Mouse (Mus musculus) midbrain, embryonic 12.5 days (tissue): ENCODE measurements around the gene H60b. TPM values are rescaled to one million over a fixed set of nuclear protein-coding genes. Genes with fewer than 3 reads are reported as not detected.
"Not testable (repeated sequence)": the region's sequence is repeated elsewhere in the genome, so short reads cannot be mapped to it uniquely, and the experiment has no call there.

Experiments used
- ATAC-seq: fragments of 200-750 bp; cut with Nextera tagmentation; 2 replicates; pipeline ENCODE4 v1.8.0; 2017; ENCODE audit warnings: low read depth, moderate TSS enrichment, moderate library complexity; ENCODE audit not compliant: low FRiP score
- H3K27ac ChIP-seq: fragments of 300-500 bp; sonication (generic); replicated peaks from 2 replicates; pipeline ENCODE4 v1.5.1; 2016; ENCODE audit warnings: mild to moderate bottlenecking
- H3K27me3 ChIP-seq: fragments of 300-500 bp; sonication (generic); 2 replicates; pipeline ENCODE4 v1.6.1; 2016; ENCODE audit warnings: mild to moderate bottlenecking
- H3K36me3 ChIP-seq: fragments of 300-500 bp; sonication (generic); 2 replicates; pipeline ENCODE4 v1.6.1; 2016
- H3K4me1 ChIP-seq: fragments of 300-500 bp; sonication (generic); 2 replicates; pipeline ENCODE4 v1.6.1; 2016
- H3K4me2 ChIP-seq: fragments of 300-500 bp; sonication (generic); replicated peaks from 2 replicates; pipeline ENCODE4 v1.6.1; 2016; ENCODE audit warnings: mild to moderate bottlenecking, moderate library complexity
- H3K4me3 ChIP-seq: fragments of 300-500 bp; sonication (generic); 2 replicates; pipeline ENCODE4 v1.5.1; 2016; ENCODE audit warnings: mild to moderate bottlenecking
- H3K9ac ChIP-seq: fragments of 300-500 bp; sonication (generic); replicated peaks from 2 replicates; pipeline ENCODE4 v1.6.1; 2016; ENCODE audit warnings: mild to moderate bottlenecking, moderate library complexity
- H3K9me3 ChIP-seq: fragments of 300-500 bp; sonication (generic); 2 replicates; pipeline ENCODE4 v1.6.1; 2016; ENCODE audit warnings: mild to moderate bottlenecking
- WGBS: fragments of 180-500 bp; shearing (Covaris S2); methylation state at CpG from one replicate; pipeline ENCODE4 v1.1.7; 2016; 5-methylcytosine and 5-hydroxymethylcytosine counted together
- polyA plus RNA-seq: library from polyadenylated mRNA; unstranded; fragments of >200 nt; fragmentation: Nextera tagmentation; extraction: Ambion mirVana; gene quantifications from 2 replicates; pipeline ENCODE4 v1.2.1, GENCODE M21; 2016

The H60b gene
- polyA plus RNA-seq, 1 experiment from 2014 or later, result 1.9 TPM

- not testable (repeated sequence) for H3K36me3 ChIP-seq, H3K9ac ChIP-seq, H3K4me1 ChIP-seq, H3K9me3 ChIP-seq, H3K27ac ChIP-seq, H3K27me3 ChIP-seq
- H3K4me2 ChIP-seq, result peak overlapping the region; percentile 34
- 0 out of 2 replicates have a peak, but pooled peaks have one; percentile 6 for ATAC-seq
- WGBS, result 57% methylated on average over 4 of the region's 5 CpGs
- H3K4me3 ChIP-seq, result 0 out of 2 replicates have a peak overlapping the region, but pooled peaks have one; percentile 13
Observed at GRCm38 (mm10) chr10:22172431-22173334, 14.3 kb downstream of the H60b start.

DNA sequence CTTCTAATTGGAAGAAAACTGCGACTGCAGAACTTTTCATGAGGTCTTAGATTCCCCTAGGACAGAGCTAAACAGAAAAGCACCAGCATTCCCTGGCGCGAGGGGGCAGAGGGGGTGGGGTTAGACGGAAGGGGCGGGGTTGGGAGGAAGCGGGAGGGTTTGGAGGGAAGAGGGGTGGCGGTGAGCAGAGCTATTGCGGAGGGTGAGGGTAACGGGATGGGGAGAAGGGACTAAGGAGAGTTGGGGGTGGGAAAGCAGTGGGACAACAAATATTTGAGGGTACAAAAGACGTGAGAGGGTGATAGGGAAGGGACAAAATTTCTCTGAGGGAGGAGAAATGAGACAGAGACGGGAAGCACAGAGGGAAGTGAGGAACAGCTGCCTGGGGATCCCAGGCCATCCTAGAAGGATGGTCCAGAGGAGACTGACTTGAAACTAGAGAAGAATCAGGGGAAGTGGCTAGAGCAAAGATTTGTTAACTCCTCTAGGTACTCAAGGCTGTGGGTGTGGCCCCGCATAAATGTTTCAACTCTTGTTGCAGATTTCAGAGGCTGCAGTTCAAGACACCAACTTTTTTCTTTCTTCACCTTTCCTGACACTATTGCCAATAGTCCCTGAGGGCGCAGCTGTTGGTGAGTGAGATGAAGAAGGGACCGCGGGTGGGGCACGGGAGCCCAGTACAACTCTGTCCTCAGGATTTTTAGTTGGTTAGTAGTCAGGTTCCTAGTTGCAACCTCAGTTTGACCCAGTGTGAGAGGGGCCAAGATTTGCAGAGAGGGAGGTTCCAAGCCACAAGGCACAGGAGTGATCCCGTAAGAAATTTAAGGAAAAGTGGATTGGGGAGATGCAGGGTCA lies 15.2 kb downstream of the H60b start:
- 17% methylated on average over 11 of the region's 17 CpGs for WGBS
- H3K9me3 ChIP-seq, H3K4me1 ChIP-seq, H3K36me3 ChIP-seq, H3K9ac ChIP-seq, H3K27ac ChIP-seq, H3K27me3 ChIP-seq: not testable (repeated sequence)
- Histone ChIP-seq H3K4me3 (0 out of 2 replicates have a peak overlapping the region, but pooled peaks have one; percentile 13), H3K4me2 (peak overlapping the region; percentile 34)
- ATAC-seq, result peak; percentile 81

DNA sequence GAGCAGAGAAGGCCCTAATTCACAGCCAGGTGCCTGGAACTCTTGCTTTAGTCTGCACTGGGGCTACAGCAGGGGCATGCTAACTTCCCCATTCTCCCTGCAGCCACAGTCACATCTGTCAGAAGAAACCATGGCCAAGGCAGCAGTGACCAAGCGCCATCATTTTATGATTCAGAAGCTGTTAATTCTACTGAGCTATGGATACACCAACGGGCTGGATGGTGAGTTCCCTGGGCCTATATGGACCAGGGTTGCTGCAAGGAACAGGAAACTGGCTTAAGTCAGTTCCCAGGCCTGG lies 15.8 kb downstream of the H60b start:
- not testable (repeated sequence) for H3K4me3 ChIP-seq

GRCm38 (mm10) chr10:22176515-22176914 lies 18.1 kb downstream of the H60b start:
- 94% methylated on average over 2 of the region's 2 CpGs for WGBS

More for the DNA sequence above, 15.8 kb downstream of the H60b start:
- not testable (repeated sequence) for H3K27me3 ChIP-seq, ATAC-seq, H3K27ac ChIP-seq, H3K4me1 ChIP-seq, H3K9me3 ChIP-seq, H3K4me2 ChIP-seq, H3K36me3 ChIP-seq, H3K9ac ChIP-seq
- 90% methylated on average over 2 of the region's 2 CpGs for WGBS

DNA sequence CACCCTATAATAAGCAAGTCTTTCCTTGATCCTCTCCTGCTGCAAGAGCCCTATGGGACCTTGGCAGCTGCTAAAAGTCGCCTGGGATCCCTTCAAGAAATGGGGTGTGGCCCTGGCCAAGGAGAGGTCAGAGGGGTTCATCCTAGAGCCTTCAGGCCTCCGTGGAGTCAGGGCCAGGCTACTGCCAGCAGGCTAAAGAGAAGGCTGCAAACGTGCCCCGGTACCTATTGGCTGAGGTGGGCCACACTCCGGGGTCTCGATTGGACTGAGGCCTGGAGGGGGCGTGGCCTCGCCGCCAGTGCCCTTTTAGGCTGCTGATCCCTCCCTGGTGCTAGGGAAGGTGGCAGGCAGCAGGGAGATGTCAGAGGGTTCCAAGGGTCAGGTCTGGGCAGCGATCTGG lies 32.6 kb downstream of the H60b start:
- H3K4me1 ChIP-seq, H3K36me3 ChIP-seq, H3K27ac ChIP-seq, H3K27me3 ChIP-seq, H3K9me3 ChIP-seq, H3K9ac ChIP-seq, H3K4me3 ChIP-seq: not testable (repeated sequence)
- 7% methylated on average over 9 of the region's 10 CpGs for WGBS
- ATAC-seq, result peak; percentile 80
- peak overlapping the region; percentile 30 for H3K4me2 ChIP-seq

More at GRCm38 (mm10) chr10:22176515-22176914, 18.1 kb downstream of the H60b start:
- H3K27me3 ChIP-seq, H3K27ac ChIP-seq, H3K4me3 ChIP-seq, H3K9ac ChIP-seq, H3K4me2 ChIP-seq, H3K9me3 ChIP-seq, H3K36me3 ChIP-seq, ATAC-seq, H3K4me1 ChIP-seq: not testable (repeated sequence)

GRCm38 (mm10) chr10:22201352-22201751 lies 43.0 kb downstream of the H60b start:
- H3K27me3 ChIP-seq, H3K27ac ChIP-seq, H3K4me3 ChIP-seq, ATAC-seq, H3K36me3 ChIP-seq, H3K9ac ChIP-seq, H3K4me1 ChIP-seq, H3K9me3 ChIP-seq, H3K4me2 ChIP-seq: not testable (repeated sequence)
- WGBS, result 85% methylated on average over 3 of the region's 3 CpGs

DNA sequence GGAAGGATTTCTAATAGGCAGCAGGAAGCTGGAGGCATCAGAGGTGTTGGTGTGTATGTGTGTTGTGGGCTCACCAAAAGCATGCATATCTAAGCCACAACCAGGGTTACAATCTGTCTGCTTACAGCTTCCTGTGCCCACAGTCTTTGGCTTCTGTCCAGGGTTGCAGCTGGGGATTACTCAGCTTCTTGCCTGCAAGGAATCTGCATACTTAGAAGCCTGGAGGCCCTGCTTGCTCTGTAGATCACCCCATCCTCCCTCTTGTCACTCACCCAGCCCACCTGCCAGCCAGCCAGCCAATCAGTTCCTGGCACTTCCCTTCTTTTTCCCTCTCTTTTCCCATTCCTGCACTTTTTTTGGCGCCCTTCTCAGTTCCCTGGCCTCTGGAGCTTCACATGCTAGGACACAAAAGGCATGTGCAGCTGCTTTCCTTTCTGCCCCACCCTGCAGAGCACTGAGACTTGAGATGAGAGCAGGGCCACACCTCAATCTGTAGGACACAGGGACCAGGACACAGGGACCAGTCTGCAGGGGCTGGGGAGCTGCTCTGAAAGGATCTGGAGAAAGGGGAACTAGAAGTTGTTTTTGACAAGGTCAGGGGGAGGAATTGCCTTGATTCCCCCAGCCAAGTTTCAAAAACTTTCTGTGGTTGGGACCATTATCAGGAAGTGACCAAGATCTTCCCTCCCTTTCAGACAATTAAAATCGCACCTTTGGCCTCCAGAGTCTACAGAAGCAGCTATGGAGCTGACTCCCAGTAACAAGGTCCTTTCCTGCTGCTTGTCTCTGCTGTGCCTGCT lies 44.6 kb downstream of the H60b start:
- not testable (repeated sequence) for H3K4me1 ChIP-seq, H3K9ac ChIP-seq, H3K36me3 ChIP-seq, H3K4me3 ChIP-seq, H3K27me3 ChIP-seq, H3K9me3 ChIP-seq, H3K27ac ChIP-seq, H3K4me2 ChIP-seq
- ATAC-seq, result peak; percentile 54; the same call in 1 of the 2 replicates
- no CpG with 5 or more reads among the region's 2 CpGs for WGBS

- H3K9ac ChIP-seq, H3K4me2 ChIP-seq, ATAC-seq, H3K9me3 ChIP-seq, H3K4me1 ChIP-seq, H3K27ac ChIP-seq, H3K36me3 ChIP-seq, H3K27me3 ChIP-seq, H3K4me3 ChIP-seq: not testable (repeated sequence)
- WGBS, result 76% methylated on average over 1 of the region's 1 CpGs
Observed at GRCm38 (mm10) chr10:22206443-22206842, 48.1 kb downstream of the H60b start.

- H3K27ac ChIP-seq, H3K4me3 ChIP-seq, H3K27me3 ChIP-seq, H3K36me3 ChIP-seq, H3K9me3 ChIP-seq, H3K9ac ChIP-seq, H3K4me2 ChIP-seq, H3K4me1 ChIP-seq: not testable (repeated sequence)
- 5% methylated on average over 8 of the region's 11 CpGs for WGBS
- ATAC-seq, result peak; percentile 61; the same call in 1 of the 2 replicates
Observed at GRCm38 (mm10) chr10:22212012-22212696, 53.8 kb downstream of the H60b start.

DNA sequence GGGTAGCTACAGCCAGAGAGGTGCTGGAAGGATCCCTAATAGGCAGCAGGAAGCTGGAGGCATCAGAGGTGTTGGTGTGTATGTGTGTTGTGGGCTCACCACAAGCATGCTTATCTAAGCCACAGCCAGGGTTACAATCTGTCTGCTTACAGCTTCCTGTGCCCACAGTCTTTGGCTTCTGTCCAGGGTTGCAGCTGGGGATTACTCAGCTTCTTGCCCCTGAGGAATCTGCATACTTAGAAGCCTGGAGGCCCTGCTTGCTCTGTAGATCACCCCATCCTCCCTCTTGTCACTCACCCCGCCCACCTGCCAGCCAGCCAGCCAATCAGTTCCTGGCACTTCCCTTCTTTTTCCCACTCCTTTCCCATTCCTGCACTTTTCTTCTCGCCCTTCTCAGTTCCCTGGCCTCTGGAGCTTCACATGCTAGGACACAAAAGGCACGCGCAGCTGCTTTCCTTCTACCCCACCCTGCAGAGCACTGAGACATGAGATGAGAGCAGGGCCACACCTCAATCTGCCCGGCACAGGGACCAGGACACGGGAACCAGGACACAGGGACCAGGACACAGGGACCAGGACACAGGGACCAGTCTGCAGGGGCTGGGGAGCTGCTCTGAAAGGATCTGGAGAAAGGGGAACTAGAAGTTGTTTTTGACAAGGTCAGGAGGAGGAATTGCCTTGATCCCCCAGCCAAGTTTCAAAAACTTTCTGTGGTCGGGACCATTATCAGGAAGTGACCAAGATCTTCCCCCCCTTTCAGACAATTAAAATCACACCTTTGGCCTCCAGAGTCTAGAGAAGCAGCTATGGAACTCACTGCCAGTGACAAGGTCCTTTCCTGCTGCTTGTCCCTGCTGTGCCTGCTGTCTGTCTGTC lies 65.3 kb downstream of the H60b start:
- not testable (repeated sequence) for H3K9ac ChIP-seq, H3K27ac ChIP-seq, H3K36me3 ChIP-seq, H3K27me3 ChIP-seq, H3K4me3 ChIP-seq, H3K4me2 ChIP-seq, H3K9me3 ChIP-seq, H3K4me1 ChIP-seq
- no CpG with 5 or more reads among the region's 7 CpGs for WGBS
- ATAC-seq, result peak; percentile 85

GRCm38 (mm10) chr10:22265060-22265459 lies 106.7 kb downstream of the H60b start:
- 90% methylated on average over 8 of the region's 8 CpGs for WGBS
- no peak for ATAC-seq
- Histone ChIP-seq H3K9me3 (peaks cover 27% of the 10 kb centered on the region; the same call in 1 of the 2 replicates), H3K27me3 (no peaks in the 10 kb centered on the region), H3K9ac (no peak overlapping the region), H3K36me3 (peaks cover 4% of the 10 kb centered on the region; the same call in 1 of the 2 replicates), H3K27ac (no peak overlapping the region), H3K4me1 (no peaks in the 10 kb centered on the region), H3K4me2 (no peak overlapping the region), H3K4me3 (no peak overlapping the region)
